Mouse (Mus musculus): ENCODE data around the gene Rbfox1.

The Rbfox1 gene

GRCm38 (mm10) chr16:6844659-6845058, 959.5 kb downstream of the Rbfox1 start:
- no peak for DNase-seq

GRCm38 (mm10) chr16:6851393-6851792, 966.2 kb downstream of the Rbfox1 start:
- no peak for DNase-seq

GRCm38 (mm10) chr16:6853796-6854195, 968.6 kb downstream of the Rbfox1 start:
- no peak for DNase-seq

GRCm38 (mm10) chr16:6861656-6862055, 976.5 kb downstream of the Rbfox1 start:
- DNase-seq = no peak

- no peak for DNase-seq
Observed at GRCm38 (mm10) chr16:6882683-6883430, 997.7 kb downstream of the Rbfox1 start.

GRCm38 (mm10) chr16:6883798-6884197, 998.6 kb downstream of the Rbfox1 start:
- DNase-seq = no peak

GRCm38 (mm10) chr16:6885617-6886016, 1000.5 kb downstream of the Rbfox1 start:
- no peak for DNase-seq

- no peak for DNase-seq
Observed at GRCm38 (mm10) chr16:6889221-6889620, 1004.1 kb downstream of the Rbfox1 start.

GRCm38 (mm10) chr16:6897734-6898133, 1012.6 kb downstream of the Rbfox1 start:
- no peak for DNase-seq

GRCm38 (mm10) chr16:6900006-6900405, 1014.9 kb downstream of the Rbfox1 start:
- no peak for DNase-seq

GRCm38 (mm10) chr16:6904984-6905383, 1019.8 kb downstream of the Rbfox1 start:
- DNase-seq = no peak

- no peak for DNase-seq
Observed at GRCm38 (mm10) chr16:6906001-6906400, 1020.8 kb downstream of the Rbfox1 start.

- DNase-seq = peak; percentile 11
Observed at GRCm38 (mm10) chr16:6907550-6907949, 1022.4 kb downstream of the Rbfox1 start.

GRCm38 (mm10) chr16:6914531-6914930, 1029.4 kb downstream of the Rbfox1 start:
- DNase-seq = no peak

- DNase-seq = no peak
Observed at GRCm38 (mm10) chr16:6918641-6919040, 1033.5 kb downstream of the Rbfox1 start.

GRCm38 (mm10) chr16:6919681-6920080, 1034.5 kb downstream of the Rbfox1 start:
- no peak for DNase-seq

GRCm38 (mm10) chr16:6927661-6928060, 1042.5 kb downstream of the Rbfox1 start:
- DNase-seq = no peak

- no peak for DNase-seq
Observed at GRCm38 (mm10) chr16:6930795-6931194, 1045.6 kb downstream of the Rbfox1 start.

- peak; percentile 27 for DNase-seq
Observed at GRCm38 (mm10) chr16:6946151-6946550, 1061.0 kb downstream of the Rbfox1 start.

GRCm38 (mm10) chr16:6949666-6950065, 1064.5 kb downstream of the Rbfox1 start:
- no peak for DNase-seq

- no peak for DNase-seq
Observed at GRCm38 (mm10) chr16:6955102-6955675, 1070.0 kb downstream of the Rbfox1 start.

GRCm38 (mm10) chr16:6961931-6962379, 1076.8 kb downstream of the Rbfox1 start:
- DNase-seq = no peak

- no peak for DNase-seq
Observed at GRCm38 (mm10) chr16:6962508-6962907, 1077.4 kb downstream of the Rbfox1 start.

GRCm38 (mm10) chr16:6963533-6963932, 1078.4 kb downstream of the Rbfox1 start:
- DNase-seq = peak; percentile 20
